Mouse (Mus musculus): Measurements from ENCODE around the gene Nipal1. TPM values are rescaled to one million over a fixed set of nuclear protein-coding genes. Genes with fewer than 3 reads are reported as not detected.

Nipal1 gene
- 0.84 and 1.3 TPM in 2 replicates for polyA plus RNA-seq (2012; rRNA removed)

GRCm38 (mm10) chr5:72647418-72647907 is at the start of gene Nipal1:
Gene Nipal1 (plus strand): TSS chr5:72647795.

GRCm38 (mm10) chr5:72644175-72644574 is 3.4 kb upstream of the Nipal1 start, which contains the start of gene Cnga1:
Gene Cnga1 (minus strand): TSS chr5:72644275.

Other genes starting within 250 kb of the Nipal1 start
- gene Corin, start 143.3 kb upstream of the Nipal1 start, polyA plus RNA-seq (2012; rRNA removed) = 0.03 and 0.23 TPM in 2 replicates
- gene Nfxl1, start 88.1 kb upstream of the Nipal1 start, polyA plus RNA-seq (2012; rRNA removed) = 2.2 and 2.5 TPM in 2 replicates
- gene Zar1, start 66.5 kb upstream of the Nipal1 start, polyA plus RNA-seq (2012; rRNA removed) = 0.22 TPM in 1 of 2 replicates, not detected in the other
- not detected in 2 replicates for gene Gm5868, start 60.2 kb upstream of the Nipal1 start, polyA plus RNA-seq (2012; rRNA removed)
- not detected in 2 replicates for gene Cnga1, start 3.5 kb upstream of the Nipal1 start, polyA plus RNA-seq (2012; rRNA removed)
- not detected in 2 replicates for gene Txk, start 105.0 kb downstream of the Nipal1 start, polyA plus RNA-seq (2012; rRNA removed)
- gene Tec, start 220.7 kb downstream of the Nipal1 start, polyA plus RNA-seq (2012; rRNA removed) = 0.91 and 1.00 TPM in 2 replicates